Mouse (Mus musculus): ENCODE results near the gene Dgcr2. TPM values are rescaled to one million over a fixed set of nuclear protein-coding genes. Genes with fewer than 3 reads are reported as not detected.
A peak's percentile ranks its signal among the peaks of the same experiment; 100 is the strongest.

Dgcr2 gene
- total and polyA plus RNA-seq, 3 experiments = 20.5 to 27.8 (median 25.5) TPM

GRCm38 (mm10) chr16:17848928-17849327 lies 49.4 kb downstream of the Dgcr2 start:
- no peak for ATAC-seq (ENCODE audit: extremely low read depth, insufficient number of reproducible peaks, low FRiP score, poor library complexity, severe bottlenecking)
- Histone ChIP-seq H3K36me3 (replicated peaks) (peaks cover 95% of the 10 kb centered on the region), H3K27me3 (ENCODE audit: insufficient read depth, low read length) (no peaks in the 10 kb centered on the region), H3K4me3 (ENCODE audit: low read depth, low read length) (no peak overlapping the region), H3K9me3 (replicated peaks) (no peaks in the 10 kb centered on the region), H3K4me1 (ENCODE audit: insufficient read depth, low read depth, low read length) (peaks cover 3% of the 10 kb centered on the region; the same call in 1 of the 2 replicates)
- no peak for DNase-seq (ENCODE audit: low spot score)
- TF ChIP-seq POLR2AphosphoS5 (IDR thresholded peaks at IDR 0.05; ENCODE audit: insufficient replicate concordance, low read depth, low read length) = no peak
- TF ChIP-seq CTCF (IDR thresholded peaks at IDR 0.05; ENCODE audit: low read depth, low read length) = peak; percentile 69

DNA sequence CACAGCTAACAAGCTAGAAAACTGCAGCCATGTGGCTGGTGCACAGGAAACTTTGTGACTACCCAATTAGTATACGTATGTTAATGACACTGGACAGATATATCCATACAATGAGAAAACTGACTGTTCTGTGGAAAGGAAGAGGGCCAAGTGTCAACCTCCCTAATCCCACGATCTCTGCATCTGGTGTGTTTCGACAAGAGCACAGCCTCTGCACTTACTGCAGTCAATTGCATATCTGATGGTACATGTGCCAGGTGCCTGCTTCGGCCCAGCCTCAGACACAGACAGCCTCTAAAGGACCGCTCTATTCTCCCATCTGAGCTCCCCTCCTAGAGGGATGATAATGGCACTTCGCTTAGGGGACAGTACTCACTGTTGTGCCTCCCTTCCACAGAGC lies 49.9 kb downstream of the Dgcr2 start:
- Histone ChIP-seq H3K9me3 (replicated peaks) (no peaks in the 10 kb centered on the region), H3K4me3 (ENCODE audit: low read depth, low read length) (no peak overlapping the region), H3K4me1 (ENCODE audit: insufficient read depth, low read depth, low read length) (peaks cover 3% of the 10 kb centered on the region; the same call in 1 of the 2 replicates), H3K27me3 (ENCODE audit: insufficient read depth, low read length) (no peaks in the 10 kb centered on the region), H3K36me3 (replicated peaks) (peaks cover 95% of the 10 kb centered on the region)
- no peak for DNase-seq (ENCODE audit: low spot score)
- no peak for TF ChIP-seq POLR2AphosphoS5 (IDR thresholded peaks at IDR 0.05; ENCODE audit: insufficient replicate concordance, low read depth, low read length)
- TF ChIP-seq GATA2 (IDR thresholded peaks at IDR 0.05; ENCODE audit: borderline replicate concordance, low read depth, low read length) = no peak
- TF ChIP-seq CTCF (IDR thresholded peaks at IDR 0.05; ENCODE audit: low read depth, low read length) = no peak
- no peak for TF ChIP-seq TAL1 (conservative IDR thresholded peaks at IDR 0.05; ENCODE audit: low read depth, low read length)
- no peak for TF ChIP-seq GATA1 (IDR thresholded peaks at IDR 0.05; ENCODE audit: borderline replicate concordance, low read length)
- no peak for ATAC-seq (ENCODE audit: extremely low read depth, insufficient number of reproducible peaks, low FRiP score, poor library complexity, severe bottlenecking)

GRCm38 (mm10) chr16:17843701-17844365 lies 54.5 kb downstream of the Dgcr2 start:
- Histone ChIP-seq H3K4me1 (ENCODE audit: insufficient read depth, low read depth, low read length) (no peaks in the 10 kb centered on the region), H3K9me3 (replicated peaks) (no peaks in the 10 kb centered on the region), H3K36me3 (replicated peaks) (peaks cover 94% of the 10 kb centered on the region), H3K27me3 (ENCODE audit: insufficient read depth, low read length) (no peaks in the 10 kb centered on the region), H3K4me3 (ENCODE audit: low read depth, low read length) (no peak overlapping the region)
- DNase-seq (ENCODE audit: low spot score) = no peak
- TF ChIP-seq GATA2 (IDR thresholded peaks at IDR 0.05; ENCODE audit: borderline replicate concordance, low read depth, low read length) = no peak
- TF ChIP-seq GATA1 (IDR thresholded peaks at IDR 0.05; ENCODE audit: borderline replicate concordance, low read length) = no peak
- TF ChIP-seq POLR2AphosphoS5 (IDR thresholded peaks at IDR 0.05; ENCODE audit: insufficient replicate concordance, low read depth, low read length) = no peak
- TF ChIP-seq CTCF (IDR thresholded peaks at IDR 0.05; ENCODE audit: low read depth, low read length) = no peak
- no peak for ATAC-seq (ENCODE audit: extremely low read depth, insufficient number of reproducible peaks, low FRiP score, poor library complexity, severe bottlenecking)

- no peak for ATAC-seq (ENCODE audit: extremely low read depth, insufficient number of reproducible peaks, low FRiP score, poor library complexity, severe bottlenecking)
- DNase-seq (ENCODE audit: low spot score) = no peak
- no peaks in the 10 kb centered on the region for H3K9me3 ChIP-seq (replicated peaks)
- peaks cover 91% of the 10 kb centered on the region for H3K36me3 ChIP-seq (replicated peaks)
- H3K4me1 ChIP-seq (ENCODE audit: insufficient read depth, low read depth, low read length) = peaks cover 3% of the 10 kb centered on the region; the same call in 1 of the 2 replicates
- no peak overlapping the region for H3K4me3 ChIP-seq (ENCODE audit: low read depth, low read length)
- H3K27me3 ChIP-seq (ENCODE audit: insufficient read depth, low read length) = no peaks in the 10 kb centered on the region
- TF ChIP-seq GATA1 (IDR thresholded peaks at IDR 0.05; ENCODE audit: borderline replicate concordance, low read length) (no peak), CTCF (IDR thresholded peaks at IDR 0.05; ENCODE audit: low read depth, low read length) (no peak), TAL1 (conservative IDR thresholded peaks at IDR 0.05; ENCODE audit: low read depth, low read length) (no peak), GATA2 (IDR thresholded peaks at IDR 0.05; ENCODE audit: borderline replicate concordance, low read depth, low read length) (no peak), POLR2AphosphoS5 (IDR thresholded peaks at IDR 0.05; ENCODE audit: insufficient replicate concordance, low read depth, low read length) (no peak)
Measured at GRCm38 (mm10) chr16:17842437-17842836, 55.9 kb downstream of the Dgcr2 start.

GRCm38 (mm10) chr16:17839976-17840375 lies 58.4 kb downstream of the Dgcr2 start:
- peaks cover 17% of the 10 kb centered on the region for H3K4me1 ChIP-seq (ENCODE audit: insufficient read depth, low read depth, low read length)
- no peak overlapping the region for H3K4me3 ChIP-seq (ENCODE audit: low read depth, low read length)
- TF ChIP-seq GATA1 (IDR thresholded peaks at IDR 0.05; ENCODE audit: borderline replicate concordance, low read length) (no peak), TAL1 (conservative IDR thresholded peaks at IDR 0.05; ENCODE audit: low read depth, low read length) (no peak), GATA2 (IDR thresholded peaks at IDR 0.05; ENCODE audit: borderline replicate concordance, low read depth, low read length) (no peak), POLR2AphosphoS5 (IDR thresholded peaks at IDR 0.05; ENCODE audit: insufficient replicate concordance, low read depth, low read length) (no peak), CTCF (IDR thresholded peaks at IDR 0.05; ENCODE audit: low read depth, low read length) (no peak)
- H3K27me3 ChIP-seq (ENCODE audit: insufficient read depth, low read length) = peaks cover 10% of the 10 kb centered on the region; the same call in 1 of the 2 replicates
- peaks cover 72% of the 10 kb centered on the region for H3K36me3 ChIP-seq (replicated peaks)
- H3K9me3 ChIP-seq (replicated peaks) = no peaks in the 10 kb centered on the region
- DNase-seq (ENCODE audit: low spot score) (no peak), ATAC-seq (ENCODE audit: extremely low read depth, insufficient number of reproducible peaks, low FRiP score, poor library complexity, severe bottlenecking) (no peak)

DNA sequence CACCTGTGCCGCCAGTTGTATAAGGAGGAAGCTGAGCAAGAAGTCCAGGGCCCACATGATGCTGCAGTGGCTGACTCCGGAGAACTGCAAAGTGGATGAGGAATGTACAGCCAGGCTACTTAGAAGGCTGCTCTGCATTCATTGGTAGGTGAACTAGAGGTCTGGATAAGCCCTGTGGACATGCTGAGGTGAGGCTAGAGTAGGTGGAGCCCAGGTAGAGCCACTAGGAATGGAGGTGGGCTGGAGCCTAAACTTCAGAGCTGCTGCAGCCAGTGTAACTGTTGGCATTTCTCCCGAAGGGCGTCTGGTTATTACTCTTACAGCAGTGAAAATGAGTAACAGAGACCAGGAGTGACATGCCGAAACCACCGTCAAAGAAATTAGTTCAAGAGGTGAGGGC lies 60.3 kb downstream of the Dgcr2 start, which contains the start of gene Car15:
Gene Car15 (minus strand): TSS at position 314 of the 400 bp plus-strand sequence.
- Histone ChIP-seq H3K4me1 (ENCODE audit: insufficient read depth, low read depth, low read length) (peaks cover 31% of the 10 kb centered on the region), H3K9me3 (replicated peaks) (0 out of 2 replicates have a peak, but pooled peaks cover 8% of the 10 kb centered on the region), H3K27me3 (ENCODE audit: insufficient read depth, low read length) (peaks cover 22% of the 10 kb centered on the region), H3K36me3 (replicated peaks) (peaks cover 53% of the 10 kb centered on the region), H3K4me3 (ENCODE audit: low read depth, low read length) (no peak within 1 kb of the TSS)
- no peak for DNase-seq (ENCODE audit: low spot score)
- no peak for TF ChIP-seq POLR2AphosphoS5 (IDR thresholded peaks at IDR 0.05; ENCODE audit: insufficient replicate concordance, low read depth, low read length)
- TF ChIP-seq GATA1 (IDR thresholded peaks at IDR 0.05; ENCODE audit: borderline replicate concordance, low read length) = no peak
- TF ChIP-seq GATA2 (IDR thresholded peaks at IDR 0.05; ENCODE audit: borderline replicate concordance, low read depth, low read length) = no peak
- no peak for TF ChIP-seq CTCF (IDR thresholded peaks at IDR 0.05; ENCODE audit: low read depth, low read length)
- TF ChIP-seq TAL1 (conservative IDR thresholded peaks at IDR 0.05; ENCODE audit: low read depth, low read length) = no peak
- no peak for ATAC-seq (ENCODE audit: extremely low read depth, insufficient number of reproducible peaks, low FRiP score, poor library complexity, severe bottlenecking)

Data from G1E (cell line).